Mouse (Mus musculus) midbrain, embryonic 14.5 days (tissue): ENCODE measurements around the gene Ppp2r5c. TPM values are rescaled to one million over a fixed set of nuclear protein-coding genes. Genes with fewer than 3 reads are reported as not detected.

Source experiments
- ATAC-seq: fragments of 200-750 bp; cut with Nextera tagmentation; 2 replicates; pipeline ENCODE4 v1.8.0; 2017; ENCODE audit warnings: moderate number of reproducible peaks, moderate library complexity; ENCODE audit not compliant: low FRiP score, low TSS enrichment
- DNase-seq: peaks from one replicate; pipeline ENCODE4 v3.0.0-alpha.2; 2015
- H3K27ac ChIP-seq: fragments of 300-500 bp; sonication (generic); replicated peaks from 2 replicates; pipeline ENCODE4 v1.5.1; 2014; ENCODE audit warnings: mild to moderate bottlenecking, low read depth, low read length, moderate library complexity
- H3K27me3 ChIP-seq: fragments of 300-500 bp; sonication (generic); 2 replicates; pipeline ENCODE4 v1.6.1; 2014; ENCODE audit warnings: low read length, control low read depth, mixed read lengths; ENCODE audit not compliant: control insufficient read depth, insufficient read depth
- H3K36me3 ChIP-seq: fragments of 300-500 bp; sonication (generic); 2 replicates; pipeline ENCODE4 v1.6.1; 2014; ENCODE audit warnings: low read length, control low read depth; ENCODE audit not compliant: control insufficient read depth, insufficient read depth
- H3K4me1 ChIP-seq: fragments of 300-500 bp; sonication (generic); 2 replicates; pipeline ENCODE4 v1.6.1; 2014; ENCODE audit warnings: mild to moderate bottlenecking, antibody characterized with exemption, low read length, control low read depth; ENCODE audit not compliant: control insufficient read depth, insufficient read depth
- H3K4me2 ChIP-seq: fragments of 300-500 bp; sonication (generic); 2 replicates; pipeline ENCODE4 v1.6.1; 2014; ENCODE audit warnings: mild to moderate bottlenecking, low read length, moderate library complexity
- H3K4me3 ChIP-seq: fragments of 300-500 bp; sonication (generic); replicated peaks from 2 replicates; pipeline ENCODE4 v1.5.1; 2014; ENCODE audit warnings: low read depth, low read length
- H3K9ac ChIP-seq: fragments of 300-500 bp; sonication (generic); replicated peaks from 2 replicates; pipeline ENCODE4 v1.6.1; 2014; ENCODE audit warnings: mild to moderate bottlenecking, low read length, moderate library complexity
- H3K9me3 ChIP-seq: fragments of 300-500 bp; sonication (generic); 2 replicates; pipeline ENCODE4 v1.6.1; 2016; ENCODE audit warnings: low read length, control low read depth, mixed read lengths; ENCODE audit not compliant: control insufficient read depth
- WGBS: fragments of 180-500 bp; shearing (Covaris S2); extraction: QIAGEN DNeasy Blood & Tissue Kit; methylation state at CpG from one replicate; pipeline ENCODE4 v1.1.7; 2014; 5-methylcytosine and 5-hydroxymethylcytosine counted together
- polyA plus RNA-seq: library from polyadenylated mRNA; unstranded; fragments of >200 nt; fragmentation: Nextera tagmentation; extraction: Ambion mirVana; gene quantifications from 2 replicates; pipeline ENCODE4 v1.2.1, GENCODE M21; 2014

The Ppp2r5c gene
- polyA plus RNA-seq, 1 experiment from 2014 or later = 158 TPM

- H3K27me3 ChIP-seq = no peaks in the 10 kb centered on the region
- no peak overlapping the region for H3K4me2 ChIP-seq
- ATAC-seq = no peak
- no peak overlapping the region for H3K9ac ChIP-seq
- H3K9me3 ChIP-seq = no peaks in the 10 kb centered on the region
- H3K4me3 ChIP-seq = no peak overlapping the region
- 94% methylated on average over 8 of the region's 8 CpGs for WGBS
- no peak for DNase-seq
- H3K36me3 ChIP-seq = no peaks in the 10 kb centered on the region
- no peak overlapping the region for H3K27ac ChIP-seq
- H3K4me1 ChIP-seq = 0 out of 2 replicates have a peak, but pooled peaks cover 4% of the 10 kb centered on the region
Measured at GRCm38 (mm10) chr12:110497485-110497884, 50.6 kb downstream of the Ppp2r5c start.

GRCm38 (mm10) chr12:110498283-110499224 is 51.6 kb downstream of the Ppp2r5c start:
- no peak overlapping the region for H3K9ac ChIP-seq
- no peak overlapping the region for H3K4me3 ChIP-seq
- H3K4me2 ChIP-seq = no peak overlapping the region
- no peak for ATAC-seq
- no peaks in the 10 kb centered on the region for H3K27me3 ChIP-seq
- no peaks in the 10 kb centered on the region for H3K9me3 ChIP-seq
- H3K36me3 ChIP-seq = no peaks in the 10 kb centered on the region
- 84% methylated on average over 22 of the region's 22 CpGs for WGBS
- no peak for DNase-seq
- H3K27ac ChIP-seq = 0 out of 2 replicates have a peak overlapping the region, but pooled peaks have one; percentile 20
- H3K4me1 ChIP-seq = 0 out of 2 replicates have a peak, but pooled peaks cover 4% of the 10 kb centered on the region

GRCm38 (mm10) chr12:110499225-110499992 is 52.5 kb downstream of the Ppp2r5c start:
- no peak overlapping the region for H3K9ac ChIP-seq
- 0 out of 2 replicates have a peak, but pooled peaks cover 6% of the 10 kb centered on the region for H3K4me1 ChIP-seq
- no peaks in the 10 kb centered on the region for H3K27me3 ChIP-seq
- H3K9me3 ChIP-seq = no peaks in the 10 kb centered on the region
- no peak for ATAC-seq
- no peak overlapping the region for H3K27ac ChIP-seq
- no peaks in the 10 kb centered on the region for H3K36me3 ChIP-seq
- WGBS = 70% methylated on average over 14 of the region's 14 CpGs
- no peak overlapping the region for H3K4me2 ChIP-seq
- no peak for DNase-seq
- no peak overlapping the region for H3K4me3 ChIP-seq

GRCm38 (mm10) chr12:110500095-110500494 is 53.2 kb downstream of the Ppp2r5c start:
- Histone ChIP-seq H3K36me3 (no peaks in the 10 kb centered on the region), H3K4me2 (no peak overlapping the region), H3K4me3 (no peak overlapping the region), H3K27ac (no peak overlapping the region), H3K27me3 (no peaks in the 10 kb centered on the region), H3K9me3 (no peaks in the 10 kb centered on the region), H3K9ac (no peak overlapping the region), H3K4me1 (0 out of 2 replicates have a peak, but pooled peaks cover 9% of the 10 kb centered on the region)
- DNase-seq (no peak), ATAC-seq (no peak)
- WGBS = 94% methylated on average over 8 of the region's 8 CpGs

GRCm38 (mm10) chr12:110503406-110504144 is 56.7 kb downstream of the Ppp2r5c start:
- DNase-seq (no peak), ATAC-seq (no peak)
- peaks cover 17% of the 10 kb centered on the region for H3K4me1 ChIP-seq
- H3K9me3 ChIP-seq = no peaks in the 10 kb centered on the region
- H3K27me3 ChIP-seq = no peaks in the 10 kb centered on the region
- no peak overlapping the region for H3K27ac ChIP-seq
- H3K4me3 ChIP-seq = no peak overlapping the region
- no peaks in the 10 kb centered on the region for H3K36me3 ChIP-seq
- 90% methylated on average over 8 of the region's 8 CpGs for WGBS
- H3K9ac ChIP-seq = no peak overlapping the region
- H3K4me2 ChIP-seq = no peak overlapping the region

GRCm38 (mm10) chr12:110504145-110504490 is 57.2 kb downstream of the Ppp2r5c start:
- no peaks in the 10 kb centered on the region for H3K9me3 ChIP-seq
- H3K36me3 ChIP-seq = no peaks in the 10 kb centered on the region
- DNase-seq (no peak), ATAC-seq (no peak)
- H3K4me2 ChIP-seq = no peak overlapping the region
- 85% methylated on average over 9 of the region's 9 CpGs for WGBS
- peaks cover 14% of the 10 kb centered on the region for H3K4me1 ChIP-seq
- H3K4me3 ChIP-seq = no peak overlapping the region
- no peak overlapping the region for H3K27ac ChIP-seq
- no peaks in the 10 kb centered on the region for H3K27me3 ChIP-seq
- H3K9ac ChIP-seq = no peak overlapping the region

- ATAC-seq (no peak), DNase-seq (no peak)
- Histone ChIP-seq H3K36me3 (no peaks in the 10 kb centered on the region), H3K4me2 (no peak overlapping the region), H3K4me3 (no peak overlapping the region), H3K9me3 (no peaks in the 10 kb centered on the region), H3K27me3 (no peaks in the 10 kb centered on the region), H3K4me1 (peaks cover 14% of the 10 kb centered on the region), H3K9ac (no peak overlapping the region), H3K27ac (no peak overlapping the region)
- WGBS = 59% methylated on average over 3 of the region's 3 CpGs
Measured at GRCm38 (mm10) chr12:110504793-110505192, 57.9 kb downstream of the Ppp2r5c start.

- DNase-seq (no peak), ATAC-seq (no peak)
- Histone ChIP-seq H3K27me3 (no peaks in the 10 kb centered on the region), H3K36me3 (no peaks in the 10 kb centered on the region), H3K27ac (no peak overlapping the region), H3K4me2 (no peak overlapping the region), H3K4me3 (no peak overlapping the region), H3K4me1 (peaks cover 14% of the 10 kb centered on the region), H3K9ac (no peak overlapping the region), H3K9me3 (no peaks in the 10 kb centered on the region)
- WGBS = 87% methylated on average over 5 of the region's 5 CpGs
Measured at GRCm38 (mm10) chr12:110506046-110506445, 59.1 kb downstream of the Ppp2r5c start.
